Mouse (Mus musculus) frontal cortex, adult 2 months (tissue): Measurements from ENCODE around the gene Nav3. TPM values are rescaled to one million over a fixed set of nuclear protein-coding genes. Genes with fewer than 3 reads are reported as not detected.

Experiments
- DNase-seq, 2 experiments: peaks; one replicate each; pipeline ENCODE4 v3.0.0; 2022; ENCODE audit warnings: low spot score in 1 of 2; ENCODE audit errors: extremely low spot score in 1 of 2
- polyA plus RNA-seq: library from polyadenylated mRNA; depleted of rRNA; stranded (reverse); fragments of >200 nt; gene quantifications from 2 replicates; pipeline ENCODE4 v1.2.3, GENCODE M21; 2012

Nav3 gene
- polyA plus RNA-seq, 1 experiment: 34.3 TPM

GRCm38 (mm10) chr10:109928547-109929318 is 527.3 kb downstream of the Nav3 start:
- DNase-seq: no peak

GRCm38 (mm10) chr10:109926149-109926548 is 529.9 kb downstream of the Nav3 start:
- DNase-seq: no peak

GRCm38 (mm10) chr10:109924136-109924535 is 531.9 kb downstream of the Nav3 start:
- DNase-seq: no peak

GRCm38 (mm10) chr10:109921368-109921767 is 534.6 kb downstream of the Nav3 start:
- DNase-seq: no peak

- DNase-seq: peak; percentile 33 to 77
Observed at GRCm38 (mm10) chr10:109920607-109921187, 535.3 kb downstream of the Nav3 start.

GRCm38 (mm10) chr10:109919515-109919914 is 536.5 kb downstream of the Nav3 start:
- peak in 1 of 2 experiments; percentile 28 for DNase-seq

- DNase-seq: no peak
Observed at GRCm38 (mm10) chr10:109907206-109907605, 548.8 kb downstream of the Nav3 start.

GRCm38 (mm10) chr10:109906413-109906785 is 549.6 kb downstream of the Nav3 start:
- no peak for DNase-seq

GRCm38 (mm10) chr10:109905649-109906412 is 550.2 kb downstream of the Nav3 start:
- no peak for DNase-seq

GRCm38 (mm10) chr10:109904841-109905240 is 551.2 kb downstream of the Nav3 start:
- DNase-seq: no peak

- DNase-seq: peak; percentile 11 to 59
Observed at GRCm38 (mm10) chr10:109903701-109904555, 552.1 kb downstream of the Nav3 start.

GRCm38 (mm10) chr10:109903241-109903640 is 552.8 kb downstream of the Nav3 start:
- DNase-seq: no peak

- no peak for DNase-seq
Observed at GRCm38 (mm10) chr10:109889171-109889475, 566.9 kb downstream of the Nav3 start.

- DNase-seq: no peak
Observed at GRCm38 (mm10) chr10:109888355-109889170, 567.4 kb downstream of the Nav3 start.

- no peak for DNase-seq
Observed at GRCm38 (mm10) chr10:109887160-109887559, 568.8 kb downstream of the Nav3 start.

- no peak for DNase-seq
Observed at GRCm38 (mm10) chr10:109876107-109876506, 579.9 kb downstream of the Nav3 start.

GRCm38 (mm10) chr10:109875312-109875830 is 580.6 kb downstream of the Nav3 start:
- no peak for DNase-seq

GRCm38 (mm10) chr10:109874652-109875311 is 581.2 kb downstream of the Nav3 start:
- no peak for DNase-seq

- no peak for DNase-seq
Observed at GRCm38 (mm10) chr10:109866063-109866462, 589.9 kb downstream of the Nav3 start.
